Mouse (Mus musculus): ENCODE measurements around the gene Cd22. TPM values are rescaled to one million over a fixed set of nuclear protein-coding genes. Genes with fewer than 3 reads are reported as not detected.

Gene Cd22
- total and polyA plus RNA-seq, 3 experiments = 42.3 to 180 (median 90.6) TPM

GRCm38 (mm10) chr7:30873083-30873482, 7.1 kb downstream of the Cd22 start:
- DNase-seq (ENCODE audit: extremely low read depth) = peak; percentile 76
- peaks cover 24 to 89% of the 10 kb centered on the region in 2 experiments for H3K36me3 ChIP-seq (replicated peaks in 1 of 2; ENCODE audit: control insufficient read depth in 1 of 2, insufficient read depth in 1 of 2, low read length in 1 of 2)
- peaks cover 6 to 72% of the 10 kb centered on the region in 2 experiments for H3K4me1 ChIP-seq (ENCODE audit: control insufficient read depth in 1 of 2, insufficient read depth in 2 of 2)
- no peak overlapping the region for H3K4me3 ChIP-seq (replicated peaks in 1 of 3; ENCODE audit: low read depth in 2 of 3, low read length in 2 of 3, poor library complexity in 1 of 3)
- H3K27ac ChIP-seq (ENCODE audit: insufficient read depth, low read depth) = no peak overlapping the region
- peak overlapping the region; percentile 0; the same call in 1 of the 2 replicates for H3K4me2 ChIP-seq (ENCODE audit: insufficient read depth, low read depth, poor library complexity, severe bottlenecking)
- no peak overlapping the region for H3K9ac ChIP-seq (ENCODE audit: insufficient read depth, low read depth)
- dilution Hi-C loops (cut with MboI; ENCODE audit: extremely low pct_ligation_motif_present, extremely low pct_unique_long_range_greater_than_20kb, low sequenced_read_pairs) (no loop called here), in situ Hi-C loops (cut with MboI; ENCODE audit: low pct_ligation_motif_present, low pct_unique_long_range_greater_than_20kb, low sequenced_read_pairs) (no loop called here)
- H3K27me3 ChIP-seq (replicated peaks) = no peaks in the 10 kb centered on the region
- TF ChIP-seq SMC3 (IDR thresholded peaks at IDR 0.05; ENCODE audit: low read depth, low read length) (peak; percentile 87), ELF1 (IDR thresholded peaks at IDR 0.05; ENCODE audit: low read depth, low read length) (peak; percentile 50; the same call in 1 of the 2 replicates), SIN3A (IDR thresholded peaks at IDR 0.05; ENCODE audit: low read length) (no peak), JUN (IDR thresholded peaks at IDR 0.05; ENCODE audit: insufficient read depth, low read depth, low read length) (no peak), CTCF (conservative IDR thresholded peaks at IDR 0.05 in 1 of 2, IDR thresholded peaks at IDR 0.05 in 1 of 2; ENCODE audit: low read depth in 2 of 2, low read length in 2 of 2) (peak; percentile 18 to 87; a peak in 3 of 4 replicates), RAD21 (IDR thresholded peaks at IDR 0.05; ENCODE audit: low read depth, low read length) (peak; percentile 58)
- no peaks in the 10 kb centered on the region for H3K9me3 ChIP-seq (replicated peaks; ENCODE audit: low read length)
- no peaks in the 10 kb centered on the region for H3K79me2 ChIP-seq (replicated peaks; ENCODE audit: control insufficient read depth, extremely low read depth, insufficient read depth, poor library complexity, severe bottlenecking)

DNA sequence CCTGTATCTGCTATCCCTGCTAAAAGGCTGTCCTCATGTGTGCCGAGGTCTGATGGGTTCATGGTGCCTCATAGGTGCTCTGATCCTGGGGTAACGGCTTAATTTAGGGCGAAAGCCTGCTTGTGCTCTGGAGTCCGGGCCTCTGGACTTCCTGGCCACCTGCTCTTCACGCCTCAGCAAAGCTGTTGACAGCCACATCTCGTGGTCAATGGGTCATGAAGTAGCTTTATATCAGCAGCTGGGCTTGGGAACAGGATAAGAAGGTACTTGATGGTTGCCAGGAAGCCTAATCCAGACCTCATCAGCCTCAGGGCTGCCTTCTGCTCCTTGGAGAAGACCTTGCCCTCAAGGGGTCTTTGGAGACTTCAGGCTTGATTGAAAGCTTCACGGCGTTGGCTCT, 16.8 kb downstream of the Cd22 start:
- no peak overlapping the region for H3K4me3 ChIP-seq (replicated peaks in 1 of 3; ENCODE audit: low read depth in 2 of 3, low read length in 2 of 3, poor library complexity in 1 of 3)
- H3K36me3 ChIP-seq (replicated peaks in 1 of 2; ENCODE audit: control insufficient read depth in 1 of 2, insufficient read depth in 1 of 2, low read length in 1 of 2) = peaks cover 16 to 77% of the 10 kb centered on the region in 2 experiments
- no peaks in the 10 kb centered on the region for H3K9me3 ChIP-seq (replicated peaks; ENCODE audit: low read length)
- no peak for DNase-seq (ENCODE audit: extremely low read depth)
- H3K27ac ChIP-seq (ENCODE audit: insufficient read depth, low read depth) = no peak overlapping the region
- in situ Hi-C loops (cut with MboI; ENCODE audit: low pct_ligation_motif_present, low pct_unique_long_range_greater_than_20kb, low sequenced_read_pairs) = no loop called here
- no peaks in the 10 kb centered on the region for H3K79me2 ChIP-seq (replicated peaks; ENCODE audit: control insufficient read depth, extremely low read depth, insufficient read depth, poor library complexity, severe bottlenecking)
- dilution Hi-C loops (cut with MboI; ENCODE audit: extremely low pct_ligation_motif_present, extremely low pct_unique_long_range_greater_than_20kb, low sequenced_read_pairs) = no loop called here
- no peak for TF ChIP-seq IRF4 (IDR thresholded peaks at IDR 0.05; ENCODE audit: low read depth, low read length)
- H3K4me2 ChIP-seq (ENCODE audit: insufficient read depth, low read depth, poor library complexity, severe bottlenecking) = no peak overlapping the region
- no peaks in the 10 kb centered on the region for H3K27me3 ChIP-seq (replicated peaks)
- H3K4me1 ChIP-seq (ENCODE audit: control insufficient read depth in 1 of 2, insufficient read depth in 2 of 2) = peaks cover 6 to 61% of the 10 kb centered on the region in 2 experiments
- H3K9ac ChIP-seq (ENCODE audit: insufficient read depth, low read depth) = no peak overlapping the region

GRCm38 (mm10) chr7:30861464-30861863, 18.7 kb downstream of the Cd22 start, which contains the start of gene Ffar1:
Ffar1 (minus strand) TSS chr7:30861564.
- Histone ChIP-seq H3K9ac (ENCODE audit: insufficient read depth, low read depth) (no peak within 1 kb of the TSS), H3K4me3 (replicated peaks in 1 of 3; ENCODE audit: low read depth in 2 of 3, low read length in 2 of 3, poor library complexity in 1 of 3) (no peak within 1 kb of the TSS), H3K36me3 (replicated peaks in 1 of 2; ENCODE audit: control insufficient read depth in 1 of 2, insufficient read depth in 1 of 2, low read length in 1 of 2) (peaks cover 4 to 58% of the 10 kb centered on the region in 2 experiments), H3K79me2 (replicated peaks; ENCODE audit: control insufficient read depth, extremely low read depth, insufficient read depth, poor library complexity, severe bottlenecking) (no peaks in the 10 kb centered on the region), H3K9me3 (replicated peaks; ENCODE audit: low read length) (no peaks in the 10 kb centered on the region), H3K27me3 (replicated peaks) (no peaks in the 10 kb centered on the region), H3K27ac (ENCODE audit: insufficient read depth, low read depth) (no peak within 1 kb of the TSS), H3K4me2 (ENCODE audit: insufficient read depth, low read depth, poor library complexity, severe bottlenecking) (no peak within 1 kb of the TSS), H3K4me1 (ENCODE audit: control insufficient read depth in 1 of 2, insufficient read depth in 2 of 2) (peaks cover 11 to 69% of the 10 kb centered on the region in 2 experiments)
- in situ Hi-C loops (cut with MboI; ENCODE audit: low pct_ligation_motif_present, low pct_unique_long_range_greater_than_20kb, low sequenced_read_pairs) (no loop called here), dilution Hi-C loops (cut with MboI; ENCODE audit: extremely low pct_ligation_motif_present, extremely low pct_unique_long_range_greater_than_20kb, low sequenced_read_pairs) (no loop called here)
- no peak for TF ChIP-seq TCF12 (IDR thresholded peaks at IDR 0.05; ENCODE audit: low read depth, low read length)
- TF ChIP-seq IRF4 (IDR thresholded peaks at IDR 0.05; ENCODE audit: low read depth, low read length) = no peak
- TF ChIP-seq MAZ (IDR thresholded peaks at IDR 0.05; ENCODE audit: low read depth, low read length) = no peak
- TF ChIP-seq ZNF384 (IDR thresholded peaks at IDR 0.05; ENCODE audit: low read depth, low read length) = no peak
- no peak for TF ChIP-seq EP300 (IDR thresholded peaks at IDR 0.05; ENCODE audit: low read length)
- no peak for TF ChIP-seq ELF1 (IDR thresholded peaks at IDR 0.05; ENCODE audit: low read depth, low read length)
- TF ChIP-seq GABPA (IDR thresholded peaks at IDR 0.05; ENCODE audit: insufficient replicate concordance, low read depth, low read length) = no peak
- no peak for TF ChIP-seq E2F4 (IDR thresholded peaks at IDR 0.05; ENCODE audit: insufficient replicate concordance, low read depth, low read length)
- no peak for TF ChIP-seq CHD2 (IDR thresholded peaks at IDR 0.05; ENCODE audit: low read length)
- no peak for TF ChIP-seq NRF1 (IDR thresholded peaks at IDR 0.05; ENCODE audit: low read depth, low read length)
- TF ChIP-seq MAX (IDR thresholded peaks at IDR 0.05; ENCODE audit: low read length) = no peak
- TF ChIP-seq BHLHE40 (IDR thresholded peaks at IDR 0.05; ENCODE audit: low read depth, low read length) = no peak
- TF ChIP-seq MAFK (IDR thresholded peaks at IDR 0.05; ENCODE audit: insufficient replicate concordance, low read length) = no peak
- no peak for TF ChIP-seq ZC3H11A (IDR thresholded peaks at IDR 0.05; ENCODE audit: low read depth, low read length)
- no peak for TF ChIP-seq ETS1 (conservative IDR thresholded peaks at IDR 0.05; ENCODE audit: low read depth, low read length)
- TF ChIP-seq JUN (IDR thresholded peaks at IDR 0.05; ENCODE audit: insufficient read depth, low read depth, low read length) = no peak
- no peak for TF ChIP-seq ZMIZ1 (IDR thresholded peaks at IDR 0.05; ENCODE audit: low read depth, low read length)
- TF ChIP-seq KAT2A (IDR thresholded peaks at IDR 0.05; ENCODE audit: insufficient replicate concordance, low read length) = no peak
- TF ChIP-seq HCFC1 (IDR thresholded peaks at IDR 0.05; ENCODE audit: low read depth, low read length) = no peak
- DNase-seq (ENCODE audit: extremely low read depth) = no peak

All from CH12.LX (cell line).